Mouse (Mus musculus): ENCODE data around the gene Mbd6.
A peak's percentile ranks its signal among the peaks of the same experiment; 100 is the strongest.
"Not testable (repeated sequence)": the region's sequence is repeated elsewhere in the genome, so short reads cannot be mapped to it uniquely, and the experiment has no call there.

Mbd6 gene

DNA sequence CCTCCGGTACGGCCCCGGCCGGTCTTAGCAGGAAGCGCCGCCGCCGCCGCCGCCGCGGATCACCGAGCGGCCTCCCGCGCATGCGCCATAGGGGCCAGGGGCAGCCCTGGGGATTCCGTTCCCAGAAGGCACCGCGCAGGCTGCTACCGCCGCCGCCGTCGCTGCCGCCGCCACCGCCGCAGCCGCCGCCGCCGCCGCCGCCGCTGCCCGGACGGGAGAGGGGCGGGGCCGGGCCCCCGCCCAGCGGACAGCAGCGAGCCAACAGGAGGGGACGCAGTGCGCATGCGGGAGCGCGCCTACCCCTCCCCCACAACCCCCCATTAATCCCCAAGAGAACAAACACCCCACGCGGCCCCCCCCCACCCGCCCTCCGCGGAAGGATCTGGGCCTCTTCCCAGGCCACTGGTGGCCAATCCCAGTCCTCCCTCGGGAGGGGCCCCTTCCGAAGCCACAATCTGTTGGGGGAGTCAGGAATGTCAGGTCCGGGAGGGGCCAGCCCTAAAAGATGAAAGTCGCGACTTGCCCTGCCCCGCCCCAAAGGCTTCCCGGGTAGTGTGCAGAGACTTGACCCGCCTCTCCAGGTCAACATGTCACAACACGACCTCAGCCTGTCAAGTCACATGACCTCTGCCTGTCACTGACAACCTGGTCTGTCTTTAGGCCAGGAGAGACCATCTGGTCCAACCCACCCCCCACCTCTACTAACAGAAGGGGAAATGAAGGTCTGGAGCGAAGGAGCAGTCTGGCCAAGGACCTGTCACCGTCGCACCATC is at the start of gene Mbd6:
TSS of gene Mbd6 (minus strand) at position 219 of the 773 bp plus-strand sequence.
- DNase-seq (ENCODE audit: low spot score) = peak; percentile 98

DNA sequence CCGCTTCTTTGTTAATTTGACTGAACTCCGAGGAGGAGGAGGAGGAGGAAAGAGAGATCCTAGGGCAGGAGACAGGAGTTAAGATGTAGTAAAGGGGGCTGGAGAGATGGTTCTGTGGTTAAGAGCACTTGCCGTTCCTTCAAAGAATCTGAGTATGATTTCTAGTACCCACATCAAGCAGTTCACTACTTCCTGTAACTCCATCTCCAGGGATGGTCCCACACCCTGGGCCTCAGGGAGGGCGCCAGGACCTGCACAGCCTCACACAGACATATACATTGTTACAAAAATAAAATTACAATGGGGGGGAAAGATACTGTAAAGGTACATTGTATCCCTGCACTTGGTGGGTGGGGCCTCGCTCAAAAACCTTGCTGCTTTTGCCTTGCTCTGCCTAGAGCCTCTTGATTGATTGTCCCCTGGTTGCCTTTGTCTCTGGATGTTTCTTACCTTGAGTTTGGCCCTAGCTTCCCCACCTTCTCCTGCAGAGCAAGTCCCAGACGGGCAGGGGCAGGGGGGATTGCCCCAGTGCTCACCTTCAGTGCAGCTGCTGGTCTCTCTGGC is 48.8 kb upstream of the Mbd6 start:
- DNase-seq (ENCODE audit: low spot score) = no peak

DNA sequence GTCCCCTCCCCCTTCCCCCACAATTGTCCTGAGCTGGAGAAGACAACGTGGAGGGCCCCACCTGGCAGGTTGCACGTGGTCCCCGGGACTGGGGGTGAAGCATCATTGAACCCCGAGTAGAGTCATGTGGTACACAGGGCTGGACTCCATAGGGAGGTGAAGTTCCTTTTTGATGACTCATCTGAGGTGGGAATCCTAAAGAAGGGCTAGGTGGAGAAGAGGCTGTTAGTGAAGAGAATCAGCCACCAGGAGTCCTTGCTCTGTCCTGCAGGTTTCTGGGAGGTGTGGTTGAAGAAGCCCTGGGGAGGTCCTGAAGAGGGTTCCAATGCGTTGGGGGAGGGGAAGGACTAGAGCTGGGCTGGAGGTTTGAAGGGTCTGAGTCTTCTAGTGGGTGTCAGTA is 48.1 kb upstream of the Mbd6 start:
- DNase-seq (ENCODE audit: low spot score) = no peak

DNA sequence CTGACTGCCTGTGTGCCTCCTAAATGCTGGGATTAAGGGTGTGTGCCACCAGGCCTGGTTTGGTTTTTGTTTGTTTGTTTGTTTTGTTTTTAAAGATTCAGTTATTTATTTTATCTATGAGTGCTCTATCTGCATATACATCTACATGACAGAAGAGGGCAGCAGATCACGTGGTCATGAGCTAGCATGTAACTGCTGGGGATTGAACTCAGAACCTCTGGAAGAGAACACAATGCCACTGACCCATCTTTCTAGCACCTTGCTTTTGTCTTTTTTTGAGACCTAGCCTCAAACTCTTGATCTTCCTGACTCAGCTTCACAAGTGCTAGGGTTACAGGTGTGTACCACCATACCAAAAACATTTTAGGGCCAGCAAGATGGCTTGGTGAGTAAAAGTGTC is 46.5 kb upstream of the Mbd6 start:
- no peak for DNase-seq (ENCODE audit: low spot score)

DNA sequence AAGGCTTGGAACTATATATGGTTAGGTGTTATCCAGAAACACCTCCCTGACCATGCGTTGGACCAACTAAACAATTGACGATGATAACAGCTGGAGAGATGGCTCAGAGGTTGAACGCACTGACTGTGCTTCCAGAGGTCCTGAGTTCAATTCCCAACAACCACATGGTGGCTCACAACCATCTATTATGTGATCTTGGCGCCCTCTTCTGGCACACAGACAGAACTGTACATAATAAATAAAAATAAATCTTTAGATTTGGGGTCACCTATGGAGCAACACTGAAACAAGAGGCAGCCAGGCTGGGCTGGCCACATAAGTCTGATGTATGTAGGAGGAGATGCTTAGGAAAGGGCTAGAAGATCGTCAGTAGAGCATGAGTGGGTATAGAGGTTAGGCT is 44.3 kb upstream of the Mbd6 start:
- DNase-seq (ENCODE audit: low spot score) = no peak

DNA sequence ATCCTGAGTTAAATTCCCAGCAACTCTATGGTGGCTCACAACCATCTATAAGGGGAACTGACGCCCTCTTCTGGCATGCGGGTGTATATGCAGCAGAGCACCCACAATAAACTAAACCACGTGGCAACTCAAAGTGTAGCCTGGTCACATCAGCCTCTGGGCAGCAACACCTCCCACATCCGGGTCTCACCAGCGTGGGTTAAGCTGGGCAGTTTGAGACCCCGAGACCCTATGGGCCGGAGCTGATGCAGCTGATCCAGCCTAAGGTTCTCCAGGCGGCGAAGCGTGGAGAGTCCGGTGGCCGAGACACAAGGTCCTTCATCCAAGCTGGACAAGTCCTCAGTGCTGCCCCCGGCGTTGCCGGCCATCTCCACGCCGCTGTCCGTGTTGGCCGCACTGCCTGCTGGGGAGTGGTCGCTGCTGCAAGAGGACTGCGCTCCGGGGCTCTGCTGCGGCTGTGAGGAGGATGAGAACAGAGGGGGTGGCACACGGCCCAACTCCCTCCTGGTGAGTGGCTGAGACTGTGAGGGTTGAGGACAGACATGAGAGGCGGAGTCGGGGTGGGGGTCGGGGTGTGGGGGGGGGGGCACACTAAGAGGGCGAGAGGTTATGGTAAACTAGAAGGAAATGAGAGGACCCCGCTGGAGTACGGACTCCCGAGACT is 43.5 kb upstream of the Mbd6 start:
- DNase-seq (ENCODE audit: low spot score) = no peak

DNA sequence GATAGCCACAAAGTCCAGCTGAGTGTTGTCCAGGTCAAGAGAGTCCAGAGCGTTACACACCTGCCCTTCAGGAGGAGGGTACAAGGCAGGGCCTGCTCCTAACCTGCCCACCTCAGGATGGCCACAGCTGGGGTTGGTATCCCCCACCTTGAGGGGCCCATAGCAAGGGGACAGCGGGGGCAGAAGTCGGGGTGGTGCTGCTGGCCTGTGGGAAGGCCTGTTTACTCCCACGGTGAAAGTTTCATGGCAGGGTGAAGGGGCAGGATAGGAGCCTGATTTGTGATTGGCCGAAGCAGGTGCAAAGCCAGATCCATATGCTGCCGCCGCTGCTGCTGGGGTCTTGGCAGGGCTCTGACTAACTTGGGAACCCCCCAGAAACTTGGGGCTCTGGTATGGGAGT is 41.4 kb upstream of the Mbd6 start:
- DNase-seq (ENCODE audit: low spot score) = no peak

DNA sequence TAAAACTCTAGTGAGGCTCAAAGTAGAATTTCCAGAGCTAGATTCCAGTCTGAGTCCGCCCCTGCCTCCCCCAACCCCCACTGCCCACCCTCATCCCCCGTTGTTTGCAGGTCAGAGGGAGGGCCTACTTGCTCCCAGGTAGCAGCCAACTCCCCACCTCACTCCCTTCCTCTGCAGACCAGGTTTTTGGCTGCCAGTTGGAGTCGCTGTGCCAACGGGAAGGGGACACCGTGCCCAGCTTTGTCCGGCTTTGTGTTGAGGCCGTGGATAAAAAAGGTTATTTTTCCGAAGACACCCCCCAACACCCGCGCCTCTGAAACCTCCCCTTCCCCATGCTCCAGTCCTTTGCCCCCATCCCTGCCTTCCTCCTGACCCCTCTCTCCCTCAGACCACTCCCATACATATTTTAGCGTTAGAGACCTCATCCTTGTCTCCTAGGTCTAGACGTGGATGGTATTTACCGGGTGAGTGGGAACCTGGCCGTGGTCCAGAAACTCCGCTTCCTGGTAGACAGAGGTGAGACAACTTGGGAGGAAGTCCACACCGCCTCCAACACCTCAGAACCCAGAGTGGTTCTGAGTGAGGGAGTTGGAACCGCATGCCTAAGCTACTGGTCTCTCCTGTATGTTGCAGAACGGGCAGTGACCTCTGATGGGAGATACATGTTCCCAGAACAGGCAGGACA is 38.8 kb upstream of the Mbd6 start:
- no peak for DNase-seq (ENCODE audit: low spot score)

DNA sequence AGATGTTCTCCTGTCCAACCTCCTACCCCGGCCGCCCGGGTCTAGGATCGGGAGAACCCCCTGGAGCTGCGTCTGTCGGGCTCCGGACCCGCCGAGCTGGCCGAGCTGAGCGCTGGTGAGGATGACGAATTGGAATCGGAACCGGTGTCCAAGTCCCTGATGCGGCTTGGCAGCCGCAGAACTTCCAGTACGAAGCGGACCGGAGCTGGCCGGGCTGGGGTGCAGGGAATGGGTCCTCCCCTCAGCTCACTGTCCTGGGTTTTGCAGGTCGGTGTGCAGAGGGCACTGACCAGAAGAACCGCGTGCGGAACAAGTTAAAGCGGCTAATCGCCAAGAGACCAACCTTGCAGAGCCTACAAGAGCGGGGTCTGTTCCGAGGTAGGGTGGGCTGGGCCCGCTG is 38.0 kb upstream of the Mbd6 start:
- no peak for DNase-seq (ENCODE audit: low spot score)

DNA sequence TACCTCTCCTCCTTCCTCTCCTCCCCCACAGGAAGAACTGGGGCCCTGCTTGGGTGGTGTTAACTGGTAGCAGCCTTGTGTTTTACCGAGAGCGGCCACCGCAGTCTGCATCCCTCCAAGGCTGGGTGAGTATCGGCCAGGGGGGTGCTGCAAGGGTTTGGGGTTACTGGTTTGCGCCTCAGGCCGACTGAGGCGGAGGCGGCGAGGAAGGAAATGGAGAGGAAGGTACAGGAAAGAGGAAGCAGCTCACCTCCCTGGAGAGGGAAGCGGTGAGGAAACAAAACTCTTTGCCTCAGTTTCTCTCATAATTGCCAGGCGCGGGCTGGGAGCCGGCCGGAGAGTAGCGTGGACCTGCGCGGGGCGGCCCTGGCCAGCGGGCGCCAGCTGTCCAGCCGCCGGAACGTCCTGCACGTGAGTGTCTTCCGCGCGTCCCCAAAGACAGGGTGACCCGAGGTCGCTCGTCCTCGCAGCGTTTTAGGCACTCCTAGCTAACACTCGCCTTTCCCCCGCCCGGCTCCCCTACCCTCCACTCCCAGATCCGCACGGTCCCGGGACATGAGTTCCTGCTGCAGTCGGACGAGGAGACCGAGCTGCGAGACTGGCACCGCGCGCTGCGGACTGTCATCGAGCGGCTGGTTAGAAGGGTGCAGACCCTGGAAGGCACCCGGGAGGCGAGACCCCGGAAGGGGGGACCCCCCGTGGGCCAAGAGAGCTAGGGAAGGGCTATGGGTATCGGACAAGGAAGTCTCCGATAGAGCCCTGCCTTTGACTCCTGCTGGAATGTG is 37.4 kb upstream of the Mbd6 start:
- DNase-seq (ENCODE audit: low spot score) = peak; percentile 47

DNA sequence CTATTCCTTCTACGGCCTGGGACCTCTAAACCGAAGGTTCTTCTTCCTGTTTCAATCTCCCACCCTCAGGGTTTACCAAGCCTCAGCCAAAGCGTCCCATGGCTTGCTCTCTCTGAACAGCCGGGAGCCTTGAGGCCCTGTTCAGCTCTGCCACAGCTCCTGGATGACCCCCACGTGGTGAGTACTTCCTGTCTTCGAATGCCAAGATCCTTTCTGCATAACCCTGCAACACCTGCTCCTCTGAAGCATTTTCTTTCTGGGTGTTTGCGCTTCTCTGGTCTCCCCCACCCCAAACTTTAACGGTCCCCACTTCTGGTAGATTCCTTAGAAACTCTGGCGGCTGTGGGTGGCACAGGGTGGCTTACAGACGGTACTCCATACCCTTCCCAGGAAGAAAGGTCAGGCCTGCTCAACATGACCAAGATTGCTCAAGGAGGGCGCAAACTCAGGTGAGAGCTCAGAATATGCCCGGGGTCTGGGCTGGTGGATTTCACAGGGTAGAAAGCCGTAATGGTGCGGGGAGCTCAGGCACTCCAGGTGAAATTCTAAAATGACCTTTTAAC is 36.7 kb upstream of the Mbd6 start:
- DNase-seq (ENCODE audit: low spot score) = no peak

DNA sequence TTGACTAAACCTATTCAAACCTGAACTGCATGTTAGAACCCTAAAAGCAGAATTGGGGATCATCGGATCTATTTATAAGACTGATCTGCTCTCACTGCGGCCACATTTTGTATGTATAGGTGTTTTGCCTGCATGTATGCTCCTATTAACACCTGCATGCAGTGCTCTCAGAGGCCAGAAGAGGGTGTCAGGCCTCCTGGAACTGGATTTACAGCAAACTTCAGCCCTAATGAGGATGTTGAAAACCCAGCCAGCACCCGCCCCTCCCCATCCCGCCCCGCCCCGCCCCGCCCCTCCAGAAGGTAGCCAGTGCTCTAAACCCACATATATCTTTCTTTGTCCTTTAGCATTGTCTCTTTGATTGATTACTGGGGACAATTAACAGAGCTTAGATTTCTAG is 35.7 kb upstream of the Mbd6 start:
- peak; percentile 37 for DNase-seq (ENCODE audit: low spot score)

DNA sequence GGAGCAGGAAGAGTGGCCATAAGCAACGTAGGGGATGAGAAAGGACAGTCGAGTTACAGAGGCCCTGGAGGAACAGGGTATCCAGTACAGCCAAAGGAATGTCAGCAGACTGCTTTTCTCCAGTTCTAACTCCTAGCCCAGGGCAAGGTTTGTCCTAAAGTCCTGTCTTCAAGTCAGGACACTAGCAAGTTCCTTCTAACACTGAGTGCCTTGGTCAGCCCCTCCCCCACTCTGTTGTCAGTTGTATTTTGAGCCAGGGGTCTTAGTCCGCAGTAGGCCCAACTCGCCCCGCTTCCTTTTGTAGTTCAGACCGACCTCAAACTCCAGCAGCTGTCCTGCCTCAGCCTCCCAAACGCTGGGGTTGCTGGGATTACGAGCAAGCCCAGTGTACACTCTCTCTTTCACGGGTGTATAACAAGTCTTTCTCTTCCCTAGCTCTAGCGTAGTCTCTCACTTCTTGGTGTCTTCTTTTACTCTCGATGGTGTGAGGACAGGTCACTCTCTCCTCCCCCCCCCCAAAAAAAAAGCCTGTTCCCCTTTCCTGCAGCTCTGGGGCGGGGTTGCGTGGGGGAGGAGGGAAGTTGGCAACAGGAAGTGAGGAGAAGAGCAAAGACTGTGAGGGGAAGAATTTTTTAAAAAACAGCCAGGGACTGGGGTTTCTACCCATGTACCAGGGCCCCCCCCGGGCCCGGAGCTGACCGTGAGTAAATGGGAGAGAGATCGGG is 34.5 kb upstream of the Mbd6 start:
- DNase-seq (ENCODE audit: low spot score) = no peak

DNA sequence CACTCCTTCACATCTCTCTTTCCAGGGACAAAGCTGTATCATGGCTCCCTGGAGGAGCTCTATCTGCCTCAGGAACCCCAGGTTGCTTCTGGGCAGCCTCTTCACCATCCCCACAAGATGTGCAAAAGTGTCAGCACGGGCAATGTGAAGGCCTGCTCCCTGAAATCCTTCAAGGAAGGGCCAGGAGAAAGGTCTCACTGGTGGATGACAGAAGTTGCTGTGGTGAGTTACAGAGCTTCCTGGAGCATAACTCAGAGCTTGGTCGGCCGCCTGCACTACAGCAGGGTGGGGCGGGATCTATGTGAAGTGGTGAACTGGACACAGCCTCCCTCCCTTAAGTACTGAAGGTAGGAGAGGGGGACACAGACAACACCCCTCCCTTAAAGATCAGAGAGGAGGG is 33.9 kb upstream of the Mbd6 start:
- no peak for DNase-seq (ENCODE audit: low spot score)

DNA sequence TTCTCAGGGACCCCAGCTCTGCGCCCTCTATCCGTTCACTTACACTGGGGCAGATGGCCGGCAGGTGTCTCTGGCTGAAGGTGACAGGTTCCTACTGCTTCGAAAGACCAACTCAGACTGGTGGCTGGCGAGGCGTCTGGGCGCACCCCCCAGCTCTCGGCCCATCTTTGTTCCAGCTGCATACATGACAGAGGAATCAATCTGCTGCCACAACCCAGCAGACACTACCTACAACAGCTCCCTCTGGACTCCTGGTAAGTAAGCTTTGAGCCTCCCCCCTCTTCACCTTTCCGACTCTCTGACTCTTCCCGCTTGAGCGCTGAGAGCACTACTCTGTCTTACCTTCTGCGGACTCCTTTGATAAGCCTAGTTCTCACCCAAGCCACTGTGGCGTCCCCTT is 33.4 kb upstream of the Mbd6 start:
- no peak for DNase-seq (ENCODE audit: low spot score)

DNA sequence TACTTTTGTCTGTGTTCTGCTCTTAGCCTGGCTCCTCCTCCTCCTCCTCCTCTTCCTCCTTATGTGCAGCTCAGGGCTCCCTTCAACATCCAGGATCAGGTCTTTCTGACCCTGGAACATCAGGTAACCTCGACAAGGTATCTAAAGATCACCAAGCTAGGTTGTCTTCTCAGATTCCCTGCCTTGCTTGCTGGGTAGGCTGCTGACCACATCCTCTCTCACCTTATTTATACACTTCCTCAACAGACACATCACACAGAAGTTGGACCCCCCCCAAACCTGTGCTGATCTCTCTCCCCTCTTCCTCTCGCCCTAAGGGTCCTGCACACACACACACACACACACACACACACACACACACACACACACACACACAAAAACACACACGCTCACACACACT is 32.8 kb upstream of the Mbd6 start, which contains the start of gene Arhgap9:
TSS of gene Arhgap9 (plus strand) at position 344 of the 400 bp plus-strand sequence.
- no peak for DNase-seq (ENCODE audit: low spot score)

DNA sequence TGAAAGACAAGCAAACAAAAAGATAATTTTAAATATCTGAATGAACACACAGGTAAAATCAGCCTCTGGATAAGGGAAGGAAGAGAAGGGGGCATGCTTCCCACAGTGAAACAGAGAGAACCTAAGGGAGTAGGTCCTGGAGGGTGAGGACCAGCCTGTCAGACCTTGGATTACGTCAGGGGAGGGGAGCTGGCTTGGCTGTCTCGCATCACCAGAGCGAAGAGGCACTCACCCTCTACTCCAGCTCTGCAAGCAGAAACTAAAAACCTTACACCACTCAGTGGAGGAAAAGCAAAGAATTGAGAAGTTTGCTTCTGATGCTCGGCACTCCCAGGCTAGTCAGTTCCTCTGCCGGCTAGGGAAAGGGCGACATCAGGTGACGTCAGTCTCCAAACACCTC is 31.2 kb upstream of the Mbd6 start:
- DNase-seq (ENCODE audit: low spot score) = no peak

DNA sequence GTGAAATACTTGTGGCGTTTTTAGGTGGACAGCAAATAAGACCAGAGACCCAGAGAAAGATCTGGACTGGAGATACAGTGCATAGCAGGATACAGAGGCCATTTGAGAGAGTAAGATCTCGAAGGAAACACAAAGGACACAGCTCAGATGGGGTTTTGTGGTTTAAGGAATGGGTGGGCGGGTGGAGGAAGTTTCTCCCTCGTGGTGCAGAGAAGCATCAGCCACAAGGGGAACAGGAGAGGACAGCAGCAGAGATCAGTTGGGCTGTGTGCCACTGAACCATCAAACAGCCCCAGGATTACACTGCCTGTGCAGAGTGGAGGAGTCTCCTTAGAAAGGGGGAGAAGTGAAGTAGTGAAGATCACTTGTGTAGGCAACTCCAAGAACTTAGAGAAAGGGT is 29.2 kb upstream of the Mbd6 start:
- DNase-seq (ENCODE audit: low spot score) = no peak

DNA sequence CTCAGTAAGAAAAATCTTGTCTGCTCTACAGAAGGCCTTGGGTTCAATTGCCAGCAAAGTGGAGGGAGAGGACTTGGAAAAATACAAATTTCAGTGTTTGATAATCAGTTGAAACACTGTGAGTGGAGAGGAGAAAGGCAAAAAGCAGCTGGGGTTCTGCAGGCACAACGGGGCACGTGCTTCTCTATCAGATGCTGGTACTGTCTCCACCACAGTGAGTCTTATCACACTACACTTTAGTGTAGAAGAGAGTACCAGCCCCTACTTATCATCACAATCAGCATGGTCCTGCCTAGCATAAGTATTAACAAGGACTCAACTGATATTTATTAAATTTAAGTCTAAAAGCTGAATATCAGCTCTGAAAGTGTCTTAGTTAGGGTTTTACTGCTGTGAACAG is 28.5 kb upstream of the Mbd6 start:
- DNase-seq (ENCODE audit: low spot score) = no peak

DNA sequence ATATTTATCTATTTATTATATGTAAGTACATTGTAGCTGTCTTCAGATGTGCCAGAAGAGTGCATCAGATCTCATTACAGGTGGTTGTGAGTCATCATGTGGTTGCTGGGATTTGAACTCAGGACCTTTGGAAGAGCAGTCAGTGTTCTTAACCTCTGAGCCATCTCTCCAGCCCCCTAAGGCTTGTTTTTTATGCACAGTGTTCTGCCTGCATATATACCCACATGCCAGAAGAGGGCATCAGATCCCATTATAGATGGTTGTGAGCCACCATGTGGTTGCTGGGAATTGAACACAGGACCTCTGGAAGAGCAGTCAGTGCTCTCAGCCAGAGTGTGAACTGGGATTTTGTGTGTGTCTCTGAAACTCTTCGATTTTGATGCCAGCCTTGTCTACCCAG is 26.1 kb upstream of the Mbd6 start:
- DNase-seq (ENCODE audit: low spot score) = not testable (repeated sequence)

DNA sequence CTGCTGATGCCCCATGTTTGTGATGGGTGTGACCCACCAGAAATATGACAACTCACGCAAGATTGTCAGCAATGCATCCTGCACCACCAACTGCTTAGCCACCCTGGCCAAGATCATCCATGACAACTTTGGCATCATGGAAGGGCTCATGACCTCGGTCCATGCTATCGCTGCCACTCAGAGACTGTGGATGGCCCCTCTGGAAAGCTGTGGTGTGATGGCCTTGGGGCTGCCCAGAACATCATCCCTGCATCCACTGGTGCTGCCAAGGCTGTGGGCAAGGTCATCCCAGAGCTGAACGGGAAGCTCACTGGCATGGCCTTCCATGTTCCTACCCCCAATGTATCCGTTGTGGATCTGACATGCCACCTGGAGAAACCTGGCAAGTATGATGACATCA is 24.7 kb upstream of the Mbd6 start:
- DNase-seq (ENCODE audit: low spot score) = not testable (repeated sequence)

All from yolk sac, embryonic 10.5 days (tissue).